Mouse (Mus musculus): ENCODE measurements at regions not wholly inside any gene's neighbourhood (a gene's known extent, or its start where the extent isn't known, plus 50 kb on each side); places are given as distances from the start of the nearest gene placed in this dataset.

GRCm38 (mm10) chr6:102913776-102914175 lies 340.9 kb upstream of the Cntn3 start:
- no peaks in the 10 kb centered on the region for H3K9me3 ChIP-seq (ENCODE audit: control insufficient read depth, low read length)
- H3K4me1 ChIP-seq (ENCODE audit: control insufficient read depth, insufficient read depth, low read length), result no peaks in the 10 kb centered on the region
- no peak overlapping the region for H3K4me2 ChIP-seq (ENCODE audit: low read depth, low read length)
- no peak overlapping the region for H3K27ac ChIP-seq (ENCODE audit: low read length)
- 50% methylated on average over 2 of the region's 2 CpGs for WGBS
- no peak overlapping the region for H3K4me3 ChIP-seq (ENCODE audit: low read length)
- no peak overlapping the region for H3K9ac ChIP-seq (ENCODE audit: low read depth, low read length)
- no peak for ATAC-seq
- no peaks in the 10 kb centered on the region for H3K27me3 ChIP-seq (replicated peaks; ENCODE audit: control insufficient read depth, insufficient read depth, low read length)
- H3K36me3 ChIP-seq (ENCODE audit: control insufficient read depth, insufficient read depth, low read length), result no peaks in the 10 kb centered on the region

DNA sequence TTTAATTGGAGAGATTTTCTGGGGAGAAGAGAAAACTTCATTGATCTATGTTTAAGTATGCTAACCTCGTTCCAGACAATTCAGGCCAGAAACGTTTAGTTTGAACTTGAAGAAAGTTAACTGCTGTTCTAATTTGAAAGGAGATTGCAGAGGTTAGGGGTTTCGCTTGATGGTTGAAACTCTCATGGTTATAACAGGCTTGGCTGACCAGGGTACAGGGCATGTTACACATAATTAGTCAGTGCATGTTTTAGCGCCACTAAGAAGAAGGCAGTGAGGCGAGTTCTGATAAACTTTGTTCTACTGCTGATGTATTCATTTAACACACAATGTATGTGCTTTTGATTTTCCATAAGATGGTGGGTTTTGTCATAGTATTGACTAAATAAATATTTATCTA lies 331.1 kb upstream of the Cntn3 start:
- Histone ChIP-seq H3K27ac (ENCODE audit: low read length) (no peak overlapping the region), H3K36me3 (ENCODE audit: control insufficient read depth, insufficient read depth, low read length) (no peaks in the 10 kb centered on the region), H3K4me3 (ENCODE audit: low read length) (no peak overlapping the region), H3K4me1 (ENCODE audit: control insufficient read depth, insufficient read depth, low read length) (no peaks in the 10 kb centered on the region), H3K4me2 (ENCODE audit: low read depth, low read length) (no peak overlapping the region), H3K9me3 (ENCODE audit: control insufficient read depth, low read length) (no peaks in the 10 kb centered on the region), H3K27me3 (replicated peaks; ENCODE audit: control insufficient read depth, insufficient read depth, low read length) (no peaks in the 10 kb centered on the region), H3K9ac (ENCODE audit: low read depth, low read length) (no peak overlapping the region)
- ATAC-seq, result no peak
- WGBS, result 64% methylated on average over 5 of the region's 5 CpGs

DNA sequence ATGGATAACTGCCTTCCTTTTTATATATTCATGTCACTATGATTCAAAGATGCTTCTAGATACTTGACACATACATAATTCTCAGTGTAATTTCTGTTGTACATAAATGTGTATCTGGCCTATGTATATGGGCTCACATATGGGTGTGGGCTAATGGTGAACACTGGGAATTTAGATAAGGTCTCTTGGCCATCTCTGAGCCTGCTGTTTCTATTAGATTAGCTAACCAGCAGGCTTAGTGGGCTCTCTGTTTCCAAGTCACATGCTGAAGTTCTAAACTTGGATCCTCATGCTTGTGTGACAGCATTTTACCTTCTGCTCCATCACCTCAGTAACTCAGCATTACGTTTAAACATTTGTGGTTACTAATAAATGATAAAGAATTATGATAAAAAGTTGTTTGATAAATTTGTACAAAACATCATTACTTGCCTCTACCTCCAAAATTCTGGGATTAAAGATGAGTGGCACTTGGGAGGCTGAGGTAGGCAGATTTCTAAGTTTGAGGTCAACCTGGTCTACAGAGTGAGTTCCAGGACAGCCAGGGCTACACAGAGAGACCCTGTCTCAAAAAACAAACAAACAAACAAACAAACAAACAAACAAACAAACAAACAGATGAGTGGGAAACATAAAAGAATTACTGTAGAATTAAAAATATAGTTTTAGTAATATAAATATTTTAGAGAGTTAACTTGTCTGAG lies 327.7 kb upstream of the Cntn3 start:
- Histone ChIP-seq H3K27ac (ENCODE audit: low read length) (no peak overlapping the region), H3K9ac (ENCODE audit: low read depth, low read length) (no peak overlapping the region), H3K4me2 (ENCODE audit: low read depth, low read length) (no peak overlapping the region), H3K4me3 (ENCODE audit: low read length) (no peak overlapping the region), H3K9me3 (ENCODE audit: control insufficient read depth, low read length) (no peaks in the 10 kb centered on the region), H3K36me3 (ENCODE audit: control insufficient read depth, insufficient read depth, low read length) (no peaks in the 10 kb centered on the region), H3K27me3 (replicated peaks; ENCODE audit: control insufficient read depth, insufficient read depth, low read length) (no peaks in the 10 kb centered on the region), H3K4me1 (ENCODE audit: control insufficient read depth, insufficient read depth, low read length) (no peaks in the 10 kb centered on the region)
- 0 out of 2 replicates have a peak, but pooled peaks have one; percentile 52 for ATAC-seq
- 71% methylated on average over 1 of the region's 1 CpGs for WGBS

DNA sequence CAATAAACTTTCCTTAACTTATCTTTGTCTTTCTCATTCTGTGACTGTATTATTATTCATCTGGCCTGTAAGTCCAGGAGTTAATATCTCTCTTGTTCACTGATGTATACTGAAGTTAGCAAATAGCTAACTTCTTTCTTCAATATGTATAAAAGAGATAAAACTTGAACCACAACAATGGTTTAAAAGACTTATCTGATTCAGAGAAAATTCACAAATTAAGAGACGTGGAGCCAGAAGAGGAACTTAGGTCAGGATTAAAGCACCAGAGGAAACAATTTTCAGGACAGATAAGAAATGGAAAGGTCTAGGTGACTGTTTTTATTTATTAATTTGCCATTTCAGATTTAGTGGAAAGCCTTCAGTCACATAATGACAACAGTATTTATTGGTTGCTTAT lies 295.5 kb upstream of the Cntn3 start:
- ATAC-seq, result no peak
- Histone ChIP-seq H3K4me1 (ENCODE audit: control insufficient read depth, insufficient read depth, low read length) (no peaks in the 10 kb centered on the region), H3K4me3 (ENCODE audit: low read length) (no peak overlapping the region), H3K4me2 (ENCODE audit: low read depth, low read length) (no peak overlapping the region), H3K27me3 (replicated peaks; ENCODE audit: control insufficient read depth, insufficient read depth, low read length) (no peaks in the 10 kb centered on the region), H3K27ac (ENCODE audit: low read length) (no peak overlapping the region), H3K9ac (ENCODE audit: low read depth, low read length) (no peak overlapping the region), H3K36me3 (ENCODE audit: control insufficient read depth, insufficient read depth, low read length) (no peaks in the 10 kb centered on the region), H3K9me3 (ENCODE audit: control insufficient read depth, low read length) (no peaks in the 10 kb centered on the region)
- WGBS, result 71% methylated on average over 1 of the region's 1 CpGs

DNA sequence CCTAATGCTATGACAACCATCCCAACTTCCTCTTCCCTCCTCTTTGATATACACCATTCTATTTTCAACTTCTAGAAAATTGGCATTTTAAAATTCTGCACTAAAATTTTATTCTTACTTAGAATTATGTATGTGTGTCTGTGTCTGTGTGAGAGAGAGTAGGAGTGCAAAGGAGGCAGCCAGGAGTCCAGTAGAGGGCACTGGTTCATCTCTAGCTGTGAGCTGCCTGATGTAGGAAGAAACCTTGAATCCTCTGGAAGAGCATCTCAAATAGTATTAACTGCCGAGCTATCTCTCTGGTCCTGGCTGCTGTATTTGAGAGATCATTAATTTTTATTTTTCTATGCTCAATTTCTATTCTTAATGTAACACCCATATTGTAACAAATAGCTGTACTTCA lies 271.6 kb upstream of the Cntn3 start:
- no peak for ATAC-seq
- Histone ChIP-seq H3K4me3 (ENCODE audit: low read length) (no peak overlapping the region), H3K9ac (ENCODE audit: low read depth, low read length) (no peak overlapping the region), H3K27me3 (replicated peaks; ENCODE audit: control insufficient read depth, insufficient read depth, low read length) (no peaks in the 10 kb centered on the region), H3K4me2 (ENCODE audit: low read depth, low read length) (no peak overlapping the region), H3K4me1 (ENCODE audit: control insufficient read depth, insufficient read depth, low read length) (no peaks in the 10 kb centered on the region), H3K27ac (ENCODE audit: low read length) (no peak overlapping the region), H3K9me3 (ENCODE audit: control insufficient read depth, low read length) (no peaks in the 10 kb centered on the region), H3K36me3 (ENCODE audit: control insufficient read depth, insufficient read depth, low read length) (no peaks in the 10 kb centered on the region)
- 33% methylated on average over 1 of the region's 1 CpGs for WGBS

DNA sequence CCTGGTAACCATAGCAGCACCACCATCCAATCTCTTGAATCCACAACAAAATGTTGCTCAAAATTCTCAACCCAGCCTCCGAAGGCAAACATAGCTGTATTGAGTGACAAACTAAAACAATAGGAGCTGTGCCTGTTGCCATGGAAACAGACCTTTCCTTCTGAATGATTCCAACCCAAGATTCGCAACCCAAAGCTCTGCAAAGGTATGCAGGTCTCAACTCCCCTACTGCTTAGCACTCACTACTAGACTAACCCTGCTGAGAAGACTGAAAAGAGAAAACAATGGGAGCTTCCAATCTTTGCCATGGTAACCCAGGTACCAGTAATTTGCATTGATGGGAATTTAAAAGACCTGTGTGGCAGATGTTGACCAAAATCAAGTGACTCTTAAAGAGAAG lies 260.2 kb upstream of the Cntn3 start:
- H3K9me3 ChIP-seq (ENCODE audit: control insufficient read depth, low read length), result no peaks in the 10 kb centered on the region
- no peak overlapping the region for H3K9ac ChIP-seq (ENCODE audit: low read depth, low read length)
- ATAC-seq, result no peak
- no peak overlapping the region for H3K27ac ChIP-seq (ENCODE audit: low read length)
- WGBS, result 45% methylated on average over 2 of the region's 2 CpGs
- no peaks in the 10 kb centered on the region for H3K4me1 ChIP-seq (ENCODE audit: control insufficient read depth, insufficient read depth, low read length)
- H3K4me3 ChIP-seq (ENCODE audit: low read length), result no peak overlapping the region
- no peaks in the 10 kb centered on the region for H3K36me3 ChIP-seq (ENCODE audit: control insufficient read depth, insufficient read depth, low read length)
- H3K4me2 ChIP-seq (ENCODE audit: low read depth, low read length), result no peak overlapping the region
- H3K27me3 ChIP-seq (replicated peaks; ENCODE audit: control insufficient read depth, insufficient read depth, low read length), result no peaks in the 10 kb centered on the region

Data from intestine, embryonic 16.5 days (tissue).